Mouse (Mus musculus) forebrain, embryonic 12.5 days (tissue): ENCODE measurements at regions not wholly inside any gene's neighbourhood (a gene's known extent, or its start where the extent isn't known, plus 50 kb on each side); places are given as distances from the start of the nearest gene placed in this dataset.

Source experiments
- ATAC-seq: fragments of 200-750 bp; cut with Nextera tagmentation; 2 replicates; pipeline ENCODE4 v1.8.0; 2017; ENCODE audit warnings: moderate TSS enrichment; ENCODE audit not compliant: low FRiP score
- H3K27ac ChIP-seq: fragments of 300-500 bp; sonication (generic); 2 replicates; pipeline ENCODE4 v1.5.1; 2016; ENCODE audit warnings: mild to moderate bottlenecking
- H3K27me3 ChIP-seq: fragments of 300-500 bp; sonication (generic); 2 replicates; pipeline ENCODE4 v1.6.1; 2016; ENCODE audit warnings: mild to moderate bottlenecking
- H3K36me3 ChIP-seq: fragments of 300-500 bp; sonication (generic); replicated peaks from 2 replicates; pipeline ENCODE4 v1.6.1; 2016; ENCODE audit warnings: mild to moderate bottlenecking
- H3K4me1 ChIP-seq: fragments of 300-500 bp; sonication (generic); 2 replicates; pipeline ENCODE4 v1.6.1; 2016
- H3K4me2 ChIP-seq: fragments of 300-500 bp; sonication (generic); 2 replicates; pipeline ENCODE4 v1.6.1; 2016; ENCODE audit warnings: mild to moderate bottlenecking, moderate library complexity
- H3K4me3 ChIP-seq: fragments of 300-500 bp; sonication (generic); replicated peaks from 2 replicates; pipeline ENCODE4 v1.5.1; 2016; ENCODE audit warnings: mild to moderate bottlenecking
- H3K9ac ChIP-seq: fragments of 300-500 bp; sonication (generic); 2 replicates; pipeline ENCODE4 v1.6.1; 2016; ENCODE audit warnings: mild to moderate bottlenecking
- H3K9me3 ChIP-seq: fragments of 300-500 bp; sonication (generic); 2 replicates; pipeline ENCODE4 v1.6.1; 2016
- WGBS: fragments of 180-500 bp; shearing (Covaris S2); methylation state at CpG from one replicate; pipeline ENCODE4 v1.1.7; 2016; 5-methylcytosine and 5-hydroxymethylcytosine counted together

- no peaks in the 10 kb centered on the region for H3K36me3 ChIP-seq
- no peak overlapping the region for H3K4me2 ChIP-seq
- H3K9me3 ChIP-seq: no peaks in the 10 kb centered on the region
- peaks cover 20% of the 10 kb centered on the region for H3K4me1 ChIP-seq
- no peak overlapping the region for H3K27ac ChIP-seq
- peaks cover 4% of the 10 kb centered on the region; the same call in 1 of the 2 replicates for H3K27me3 ChIP-seq
- no peak overlapping the region for H3K9ac ChIP-seq
- WGBS: 74% methylated on average over 9 of the region's 9 CpGs
- H3K4me3 ChIP-seq: no peak overlapping the region
- ATAC-seq: no peak
These were observed 76.7 kb downstream of the Trim29 start for GRCm38 (mm10) chr9:43387397-43387796.

GRCm38 (mm10) chr9:43389491-43390083 lies 78.9 kb downstream of the Trim29 start:
- Histone ChIP-seq H3K9ac (no peak overlapping the region), H3K36me3 (no peaks in the 10 kb centered on the region), H3K27me3 (peaks cover 4% of the 10 kb centered on the region; the same call in 1 of the 2 replicates), H3K27ac (peak overlapping the region; percentile 13; the same call in 1 of the 2 replicates), H3K9me3 (no peaks in the 10 kb centered on the region), H3K4me1 (peaks cover 12% of the 10 kb centered on the region), H3K4me3 (no peak overlapping the region), H3K4me2 (no peak overlapping the region)
- ATAC-seq: peak; percentile 82
- WGBS: 12% methylated on average over 9 of the region's 9 CpGs

GRCm38 (mm10) chr9:43392467-43393064 lies 81.9 kb downstream of the Trim29 start:
- 84% methylated on average over 6 of the region's 6 CpGs for WGBS
- Histone ChIP-seq H3K9me3 (no peaks in the 10 kb centered on the region), H3K9ac (no peak overlapping the region), H3K27ac (no peak overlapping the region), H3K4me2 (no peak overlapping the region), H3K27me3 (peaks cover 4% of the 10 kb centered on the region; the same call in 1 of the 2 replicates), H3K36me3 (no peaks in the 10 kb centered on the region), H3K4me1 (peaks cover 12% of the 10 kb centered on the region), H3K4me3 (no peak overlapping the region)
- no peak for ATAC-seq

GRCm38 (mm10) chr9:43394204-43394603 lies 83.6 kb downstream of the Trim29 start:
- no peak overlapping the region for H3K27ac ChIP-seq
- no peaks in the 10 kb centered on the region for H3K9me3 ChIP-seq
- no peak overlapping the region for H3K4me3 ChIP-seq
- 45% methylated on average over 5 of the region's 5 CpGs for WGBS
- no peak overlapping the region for H3K4me2 ChIP-seq
- no peaks in the 10 kb centered on the region for H3K36me3 ChIP-seq
- no peak overlapping the region for H3K9ac ChIP-seq
- ATAC-seq: no peak
- peaks cover 9% of the 10 kb centered on the region for H3K4me1 ChIP-seq
- H3K27me3 ChIP-seq: no peaks in the 10 kb centered on the region

- no peaks in the 10 kb centered on the region for H3K4me1 ChIP-seq
- H3K27ac ChIP-seq: no peak overlapping the region
- H3K27me3 ChIP-seq: no peaks in the 10 kb centered on the region
- no peaks in the 10 kb centered on the region for H3K36me3 ChIP-seq
- H3K4me3 ChIP-seq: no peak overlapping the region
- no peak overlapping the region for H3K9ac ChIP-seq
- H3K4me2 ChIP-seq: no peak overlapping the region
- 47% methylated on average over 5 of the region's 5 CpGs for WGBS
- no peaks in the 10 kb centered on the region for H3K9me3 ChIP-seq
- ATAC-seq: no peak
These were observed 84.6 kb downstream of the Trim29 start for GRCm38 (mm10) chr9:43395209-43395608.

- no peak overlapping the region for H3K4me3 ChIP-seq
- H3K9ac ChIP-seq: no peak overlapping the region
- no peak overlapping the region for H3K4me2 ChIP-seq
- H3K4me1 ChIP-seq: no peaks in the 10 kb centered on the region
- H3K36me3 ChIP-seq: no peaks in the 10 kb centered on the region
- ATAC-seq: no peak
- no peak overlapping the region for H3K27ac ChIP-seq
- H3K9me3 ChIP-seq: no peaks in the 10 kb centered on the region
- no peaks in the 10 kb centered on the region for H3K27me3 ChIP-seq
These were observed 85.9 kb downstream of the Trim29 start for GRCm38 (mm10) chr9:43396566-43396965.

- no peak for ATAC-seq
- Histone ChIP-seq H3K4me2 (no peak overlapping the region), H3K9ac (no peak overlapping the region), H3K4me1 (no peaks in the 10 kb centered on the region), H3K27ac (no peak overlapping the region), H3K36me3 (no peaks in the 10 kb centered on the region), H3K4me3 (no peak overlapping the region), H3K27me3 (no peaks in the 10 kb centered on the region), H3K9me3 (no peaks in the 10 kb centered on the region)
- 77% methylated on average over 6 of the region's 6 CpGs for WGBS
These were observed 97.8 kb downstream of the Trim29 start for GRCm38 (mm10) chr9:43408493-43408892.

GRCm38 (mm10) chr9:43412473-43412872 lies 101.8 kb downstream of the Trim29 start:
- H3K4me2 ChIP-seq: no peak overlapping the region
- H3K4me3 ChIP-seq: no peak overlapping the region
- H3K9ac ChIP-seq: no peak overlapping the region
- WGBS: 77% methylated on average over 3 of the region's 3 CpGs
- no peak for ATAC-seq
- no peak overlapping the region for H3K27ac ChIP-seq
- H3K9me3 ChIP-seq: no peaks in the 10 kb centered on the region
- H3K4me1 ChIP-seq: no peaks in the 10 kb centered on the region
- no peaks in the 10 kb centered on the region for H3K36me3 ChIP-seq
- 0 out of 2 replicates have a peak, but pooled peaks cover 3% of the 10 kb centered on the region for H3K27me3 ChIP-seq

GRCm38 (mm10) chr9:43419993-43420715 lies 109.5 kb downstream of the Trim29 start:
- peaks cover 11% of the 10 kb centered on the region; the same call in 1 of the 2 replicates for H3K27me3 ChIP-seq
- H3K4me3 ChIP-seq: no peak overlapping the region; the same call in 1 of the 2 replicates
- peak overlapping the region; percentile 42 for H3K4me2 ChIP-seq
- H3K4me1 ChIP-seq: peaks cover 13% of the 10 kb centered on the region
- H3K36me3 ChIP-seq: no peaks in the 10 kb centered on the region
- H3K27ac ChIP-seq: no peak overlapping the region
- peak overlapping the region; percentile 29; the same call in 1 of the 2 replicates for H3K9ac ChIP-seq
- H3K9me3 ChIP-seq: no peaks in the 10 kb centered on the region
- no peak for ATAC-seq
- 19% methylated on average over 17 of the region's 17 CpGs for WGBS

GRCm38 (mm10) chr9:43427007-43427406 lies 116.4 kb downstream of the Trim29 start:
- Histone ChIP-seq H3K4me2 (no peak overlapping the region), H3K4me3 (no peak overlapping the region), H3K9ac (no peak overlapping the region), H3K4me1 (peaks cover 3% of the 10 kb centered on the region; the same call in 1 of the 2 replicates), H3K27ac (no peak overlapping the region), H3K36me3 (no peaks in the 10 kb centered on the region), H3K27me3 (no peaks in the 10 kb centered on the region), H3K9me3 (no peaks in the 10 kb centered on the region)
- 52% methylated on average over 7 of the region's 7 CpGs for WGBS
- no peak for ATAC-seq

GRCm38 (mm10) chr9:43433953-43434352 lies 123.3 kb downstream of the Trim29 start:
- Histone ChIP-seq H3K27me3 (no peaks in the 10 kb centered on the region), H3K36me3 (no peaks in the 10 kb centered on the region), H3K4me1 (peaks cover 8% of the 10 kb centered on the region), H3K9me3 (no peaks in the 10 kb centered on the region), H3K4me2 (no peak overlapping the region), H3K27ac (no peak overlapping the region), H3K9ac (no peak overlapping the region), H3K4me3 (no peak overlapping the region)
- no peak for ATAC-seq
- 78% methylated on average over 3 of the region's 3 CpGs for WGBS

GRCm38 (mm10) chr9:43438476-43438875 lies 127.8 kb downstream of the Trim29 start:
- no peak overlapping the region for H3K27ac ChIP-seq
- H3K4me3 ChIP-seq: no peak overlapping the region
- no peaks in the 10 kb centered on the region for H3K9me3 ChIP-seq
- no peak overlapping the region for H3K9ac ChIP-seq
- no peaks in the 10 kb centered on the region for H3K27me3 ChIP-seq
- ATAC-seq: no peak
- no peak overlapping the region for H3K4me2 ChIP-seq
- H3K4me1 ChIP-seq: peaks cover 8% of the 10 kb centered on the region
- H3K36me3 ChIP-seq: no peaks in the 10 kb centered on the region
- 86% methylated on average over 11 of the region's 11 CpGs for WGBS
